Mouse (Mus musculus) mature B cell (primary cell): ENCODE data around the gene Tmem108.

Source experiments
- in situ Hi-C: fragments of 300-500 bp; cut with MboI; formaldehyde crosslinking; loops from 2 replicates; pipeline ENCODE4 v1.14.3; 2019

Tmem108 gene

GRCm38 (mm10) chr9:103449651-103450050 is 312.0 kb downstream of the Tmem108 start:
- in situ Hi-C loops, result no loop called here

GRCm38 (mm10) chr9:103449092-103449491 is 312.5 kb downstream of the Tmem108 start:
- in situ Hi-C loops, result no loop called here

- in situ Hi-C loops, result no loop called here
These were observed 317.0 kb downstream of the Tmem108 start for GRCm38 (mm10) chr9:103444656-103445055.

- in situ Hi-C loops, result no loop called here
These were observed 317.8 kb downstream of the Tmem108 start for GRCm38 (mm10) chr9:103443824-103444185.

GRCm38 (mm10) chr9:103443121-103443823 is 318.4 kb downstream of the Tmem108 start:
- in situ Hi-C loops, result no loop called here

- in situ Hi-C loops, result no loop called here
These were observed 321.0 kb downstream of the Tmem108 start for GRCm38 (mm10) chr9:103440597-103440996.

- in situ Hi-C loops, result loop anchor here (5.0 kb wide), 1 partner anchor 75 kb away; no protein-coding TSS in a partner anchor
These were observed 324.5 kb downstream of the Tmem108 start for GRCm38 (mm10) chr9:103437104-103437503.

GRCm38 (mm10) chr9:103434116-103434515 is 327.5 kb downstream of the Tmem108 start:
- in situ Hi-C loops, result no loop called here
